Mouse (Mus musculus) olfactory bulb, adult 2 months (tissue): ENCODE measurements around the gene Tspan9.

Source experiments
- CTCF ChIP-seq: fragments of 200-500 bp; IDR thresholded peaks from 2 replicates; pipeline ENCODE4 v1.5.1; 2012; ENCODE audit warnings: low read depth, mild to moderate bottlenecking, low read length, moderate library complexity; ENCODE audit not compliant: insufficient read depth
- POLR2A ChIP-seq: fragments of 200-500 bp; IDR thresholded peaks from 2 replicates; pipeline ENCODE4 v1.6.1; 2012; ENCODE audit warnings: mild to moderate bottlenecking, low read depth, low read length, moderate library complexity; ENCODE audit not compliant: insufficient read depth

GRCm38 (mm10) chr6:127996928-127997327 lies 146.5 kb downstream of the Tspan9 start:
- no peak for TF ChIP-seq POLR2A
- TF ChIP-seq CTCF, result no peak
